Mouse (Mus musculus) left cerebral cortex, postnatal 4 days (tissue): ENCODE measurements around the gene Aloxe3. TPM values are rescaled to one million over a fixed set of nuclear protein-coding genes. Genes with fewer than 3 reads are reported as not detected.
A peak's percentile ranks its signal among the peaks of the same experiment; 100 is the strongest.

Source experiments
- DNase-seq: peaks from one replicate; pipeline ENCODE4 v3.0.0-alpha.2; 2022
- intact Hi-C: fragments of 180-260 bp; cut with DNase I; formaldehyde crosslinking; loops from one replicate; pipeline ENCODE4 v1.15.1; 2025
- total RNA-seq, 2 experiments: library from RNA; stranded (reverse); gene quantifications; 2 replicates each; pipeline ENCODE4 v1.2.3; 2021

The Aloxe3 gene
- total RNA-seq, 2 experiments from 2014 or later: 10.8 to 13.1 TPM

DNA sequence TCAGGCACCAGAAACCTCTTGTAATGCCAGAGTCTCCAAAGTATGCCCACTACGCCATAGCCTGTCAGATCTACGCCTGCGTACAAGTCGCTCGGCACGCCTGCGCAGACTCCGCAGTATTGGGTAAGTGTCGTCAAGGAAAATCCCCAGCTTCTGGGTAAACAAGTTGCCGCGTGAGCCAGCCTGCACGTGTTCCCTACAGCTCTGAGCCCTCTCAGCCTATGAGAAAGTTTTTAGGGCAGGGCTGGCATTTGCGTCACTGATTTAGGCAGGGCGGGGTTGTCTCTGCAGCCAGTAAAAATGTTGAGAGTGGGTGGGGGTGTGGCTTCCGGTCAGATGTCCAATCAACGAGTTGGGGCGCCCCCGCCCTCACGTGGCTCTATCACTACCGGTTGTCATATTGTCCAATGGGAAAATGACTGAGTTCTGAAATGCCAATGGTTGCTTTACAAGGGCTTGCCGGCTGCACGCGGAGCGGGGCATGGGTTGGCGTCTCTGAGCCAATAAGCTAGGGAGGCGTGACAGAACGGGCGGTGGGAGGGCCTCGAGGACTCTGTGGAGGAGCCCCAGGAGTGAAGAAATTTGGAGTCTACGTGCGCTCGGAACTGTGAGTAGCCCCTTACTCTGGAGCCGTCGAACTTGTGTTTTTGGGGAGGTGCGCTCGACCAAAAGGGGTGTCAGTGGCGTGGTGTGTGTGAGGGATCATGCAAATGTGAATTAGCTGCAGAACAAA, 30.8 kb upstream of the Aloxe3 start, which contains the start of gene Per1:
Per1 (plus strand) TSS at position 521 of the 733 bp plus-strand sequence.
- intact Hi-C loops: no loop called here
- DNase-seq: peak; percentile 99

DNA sequence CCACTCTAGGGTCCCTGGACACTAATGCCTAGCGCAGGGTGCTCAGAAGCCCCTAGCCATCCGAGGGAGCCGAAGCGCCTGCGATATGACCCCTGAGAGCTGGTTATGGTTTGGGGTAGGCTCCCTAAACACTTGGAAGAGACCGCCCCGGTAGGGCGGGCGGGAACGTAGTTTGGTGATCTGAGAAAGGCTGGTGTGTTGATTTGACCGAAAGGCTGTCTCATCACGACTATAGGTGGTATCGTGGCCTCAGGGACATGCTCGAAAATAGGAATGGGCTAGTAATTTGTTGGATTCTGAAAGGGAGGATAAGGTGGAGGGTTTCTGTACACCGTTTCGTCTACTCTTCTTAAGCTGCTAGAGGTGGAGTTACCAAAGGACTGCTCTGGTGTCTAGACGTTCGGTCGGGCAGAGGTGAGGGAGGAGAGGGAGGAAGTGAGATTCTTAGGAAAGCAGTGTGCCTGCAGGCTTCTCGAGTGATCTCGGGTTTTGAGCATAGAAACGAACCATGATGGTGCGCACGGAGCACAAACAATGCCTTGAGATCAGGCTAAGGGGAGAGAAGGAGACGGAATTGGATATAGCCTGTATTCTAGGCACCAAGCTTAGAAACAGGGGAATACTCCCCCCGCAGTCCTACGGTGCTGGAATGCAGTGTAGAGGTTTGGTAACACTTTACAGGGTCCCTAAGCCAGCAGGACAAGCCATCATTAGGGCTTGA, 30.0 kb upstream of the Aloxe3 start:
- intact Hi-C loops: no loop called here
- no peak for DNase-seq

DNA sequence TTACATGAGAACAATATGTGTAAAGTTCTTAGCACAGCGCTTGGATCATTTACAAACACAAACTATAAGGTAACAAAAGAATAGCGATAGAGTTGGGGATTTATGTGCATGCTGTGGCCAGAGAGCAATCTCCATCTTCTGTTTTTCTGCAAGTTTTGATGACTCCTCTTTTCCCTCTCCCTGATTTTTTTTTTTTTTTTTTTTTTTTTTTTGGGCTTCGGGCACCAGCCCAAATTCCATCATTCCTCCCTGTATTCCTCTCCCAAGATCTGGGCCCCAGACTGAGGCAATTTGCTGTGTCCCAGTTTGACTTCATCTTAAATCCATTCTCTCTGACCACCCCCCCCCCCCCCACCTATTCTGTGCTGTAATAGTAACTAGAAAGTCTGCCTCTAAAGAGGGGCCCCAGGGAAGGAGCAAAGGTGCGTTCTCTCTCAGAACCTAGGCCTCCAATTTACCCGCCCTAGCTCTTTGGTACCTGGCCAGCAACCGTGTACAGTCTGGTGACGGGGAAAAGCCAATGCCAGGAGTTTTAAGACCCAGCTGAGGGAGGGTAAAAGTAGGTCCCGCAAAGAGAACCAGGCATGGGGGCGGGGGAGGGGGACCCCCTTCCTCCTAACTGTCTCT, 29.2 kb upstream of the Aloxe3 start:
- no peak for DNase-seq
- intact Hi-C loops: no loop called here

DNA sequence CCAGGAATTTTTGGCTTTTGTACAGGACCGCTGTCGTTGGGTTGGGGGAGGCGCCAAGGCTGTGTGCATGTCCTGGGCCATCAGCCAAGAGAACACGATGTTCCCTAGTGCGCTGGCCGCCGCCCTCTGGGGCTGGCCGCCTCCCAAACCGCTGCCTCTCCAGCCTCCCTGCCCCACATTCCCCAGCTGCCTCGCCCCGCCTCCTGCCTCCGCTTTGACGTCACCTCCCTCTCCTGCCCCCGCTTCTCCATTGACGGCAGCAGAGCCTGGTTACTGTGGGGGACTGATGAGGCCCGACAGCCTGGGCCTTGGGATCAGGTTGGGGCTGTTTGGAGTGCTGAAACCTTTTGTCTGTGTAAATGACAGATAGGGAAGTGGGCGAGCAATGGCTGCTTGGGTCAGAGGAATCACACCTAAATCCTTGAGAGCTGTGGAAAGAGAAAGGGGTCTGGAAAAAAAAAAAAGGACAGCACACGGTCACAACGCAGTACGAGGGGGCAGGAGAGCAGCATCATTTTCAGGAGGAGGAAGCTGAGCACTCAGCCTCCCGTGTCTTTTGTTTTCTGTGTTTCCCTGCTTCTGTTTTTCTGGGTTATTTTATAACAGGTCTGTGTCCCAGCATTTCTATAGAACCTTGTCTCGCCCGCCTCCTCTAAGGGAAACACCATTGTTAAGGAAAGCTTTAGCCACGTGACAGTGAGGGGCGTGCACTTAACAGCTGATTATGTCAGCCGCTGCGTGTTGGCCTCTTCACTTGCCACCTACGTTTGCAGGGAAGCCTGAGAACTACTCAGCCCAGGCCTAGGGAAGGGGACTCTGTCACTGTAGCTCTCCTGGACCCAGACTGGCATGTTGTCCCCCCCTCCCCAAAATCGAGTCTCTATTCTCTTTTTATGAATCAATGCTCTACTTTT, 28.5 kb upstream of the Aloxe3 start:
- intact Hi-C loops: no loop called here
- DNase-seq: peak; percentile 93

DNA sequence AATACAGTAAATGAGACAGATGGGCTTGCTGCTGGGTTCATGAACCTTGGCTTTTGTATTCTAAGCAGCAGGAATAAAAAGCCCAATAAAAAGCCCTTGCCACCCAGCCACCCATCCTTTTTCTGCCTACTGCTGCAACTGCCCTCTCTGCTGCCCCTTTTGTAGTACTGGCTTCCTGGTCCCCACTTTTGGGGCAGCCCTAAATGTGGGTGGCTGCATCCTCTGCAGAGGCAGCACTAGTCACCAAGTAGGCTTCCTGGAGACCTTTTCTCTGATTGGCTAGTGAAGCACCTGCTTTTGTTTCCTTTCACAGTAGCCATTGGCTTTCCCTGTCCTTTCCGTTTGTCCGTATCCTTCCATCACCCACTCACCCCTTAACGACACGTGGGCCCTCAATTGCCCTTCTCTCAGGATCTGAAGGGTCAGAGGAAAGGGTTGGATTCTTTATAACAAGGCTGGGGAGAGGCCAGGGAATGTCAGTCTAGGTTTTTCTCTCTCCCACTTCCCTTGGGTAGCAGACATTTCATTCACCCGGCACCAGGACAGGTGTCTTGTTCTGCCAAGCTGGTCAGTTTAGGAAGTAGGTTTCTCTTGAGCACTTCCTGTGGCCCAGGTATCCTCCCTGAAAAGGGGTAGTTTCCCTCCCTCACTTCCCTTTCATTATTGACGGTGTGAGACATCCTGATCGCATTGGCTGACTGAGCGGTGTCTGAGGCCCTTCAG, 27.5 kb upstream of the Aloxe3 start:
- intact Hi-C loops: no loop called here
- DNase-seq: no peak

DNA sequence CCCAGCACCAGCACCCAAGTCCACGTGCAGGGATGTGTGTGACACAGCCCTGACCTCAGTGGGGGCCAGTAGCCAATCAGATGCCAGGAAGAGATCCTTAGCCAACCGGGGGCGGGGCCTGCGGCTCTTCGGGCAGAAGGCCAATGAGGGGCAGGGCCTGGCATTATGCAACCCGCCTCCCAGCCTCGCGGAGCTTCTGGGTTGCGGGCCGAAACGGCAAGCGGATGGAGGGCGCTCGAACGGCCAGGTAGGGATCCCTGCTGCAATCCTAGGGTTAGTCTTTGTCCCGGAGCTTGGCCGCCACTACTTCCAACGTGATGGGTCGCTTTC, 27.0 kb upstream of the Aloxe3 start:
- intact Hi-C loops: no loop called here
- DNase-seq: peak; percentile 96

DNA sequence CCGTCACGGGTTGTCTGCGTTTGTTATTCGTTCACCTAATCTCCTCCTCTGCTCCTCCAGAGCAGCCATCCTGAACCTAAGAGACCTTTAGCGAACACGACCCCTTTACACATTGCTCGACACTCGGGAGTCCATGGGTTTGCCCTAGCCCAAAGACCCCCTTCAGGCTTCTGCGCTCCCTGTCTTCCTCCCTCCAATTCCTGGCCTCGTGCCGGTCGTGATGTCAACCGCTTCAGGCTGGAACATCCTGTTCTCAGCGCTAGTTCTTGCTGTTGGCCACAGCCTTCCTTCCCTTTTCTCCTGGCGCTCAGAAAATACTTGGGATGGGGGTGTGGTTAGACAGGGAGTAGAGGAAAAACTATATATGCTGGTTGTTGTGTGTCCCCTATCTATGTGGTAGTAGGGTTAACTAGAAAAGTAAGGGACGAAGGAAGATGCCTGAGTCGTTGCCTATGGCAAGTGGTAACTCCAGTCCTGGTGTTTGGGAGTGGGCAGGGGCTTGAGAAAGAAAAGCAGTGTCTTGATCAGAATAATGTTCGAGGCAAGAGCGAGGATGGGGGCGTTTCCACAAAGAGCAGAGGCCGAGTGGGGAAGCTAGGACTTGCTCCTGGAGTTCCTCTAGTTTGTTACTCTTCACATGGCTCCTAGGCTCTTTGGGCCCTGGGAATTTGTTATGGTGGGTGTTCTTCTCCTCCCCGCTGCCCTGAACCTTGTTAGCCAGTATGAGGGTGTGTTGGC, 26.4 kb upstream of the Aloxe3 start:
- DNase-seq: peak; percentile 73
- intact Hi-C loops: no loop called here

DNA sequence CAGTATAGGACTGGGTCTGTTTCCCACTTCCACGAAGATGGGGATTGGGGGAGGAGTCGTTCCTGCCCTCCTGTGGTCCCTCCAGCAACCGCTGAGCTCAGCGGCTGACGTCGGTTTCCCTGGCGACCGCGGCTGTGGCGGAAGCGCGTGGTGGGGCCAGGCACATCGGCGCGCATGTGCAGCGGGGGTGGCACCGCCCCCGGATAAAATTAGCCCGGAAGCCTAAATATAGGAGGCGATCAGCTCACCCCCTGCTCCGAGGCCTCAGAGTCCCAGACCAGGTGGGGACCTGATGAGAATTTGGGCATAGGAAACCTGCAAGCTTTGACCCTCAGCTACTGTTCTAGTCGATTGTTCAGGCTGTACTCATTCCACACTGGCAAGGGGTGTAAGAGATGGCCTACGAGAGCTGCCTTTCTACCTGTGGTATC, 25.8 kb upstream of the Aloxe3 start:
- intact Hi-C loops: no loop called here
- DNase-seq: peak; percentile 81

DNA sequence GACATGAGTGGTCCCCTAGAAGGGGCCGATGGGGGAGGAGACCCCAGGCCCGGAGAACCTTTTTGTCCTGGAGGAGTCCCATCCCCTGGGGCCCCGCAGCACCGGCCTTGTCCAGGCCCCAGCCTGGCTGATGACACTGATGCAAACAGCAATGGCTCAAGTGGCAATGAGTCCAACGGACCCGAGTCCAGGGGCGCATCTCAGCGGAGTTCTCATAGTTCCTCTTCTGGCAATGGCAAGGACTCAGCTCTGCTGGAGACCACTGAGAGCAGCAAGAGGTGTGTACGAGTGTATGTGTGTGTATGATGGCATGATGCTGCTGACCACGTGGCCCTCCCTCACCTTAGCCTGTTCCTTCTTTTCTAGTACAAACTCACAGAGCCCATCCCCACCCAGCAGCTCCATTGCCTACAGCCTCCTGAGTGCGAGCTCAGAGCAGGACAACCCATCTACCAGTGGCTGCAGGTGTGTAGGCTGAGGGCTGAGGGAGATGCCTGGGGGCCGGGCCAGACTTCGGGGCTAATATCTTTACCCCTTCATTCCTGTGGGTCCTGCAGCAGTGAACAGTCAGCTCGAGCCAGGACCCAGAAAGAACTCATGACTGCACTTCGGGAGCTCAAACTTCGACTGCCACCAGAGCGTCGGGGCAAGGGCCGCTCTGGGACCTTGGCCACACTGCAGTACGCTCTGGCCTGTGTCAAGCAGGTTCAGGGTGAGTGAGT, 24.9 kb upstream of the Aloxe3 start:
- DNase-seq: no peak
- intact Hi-C loops: no loop called here

DNA sequence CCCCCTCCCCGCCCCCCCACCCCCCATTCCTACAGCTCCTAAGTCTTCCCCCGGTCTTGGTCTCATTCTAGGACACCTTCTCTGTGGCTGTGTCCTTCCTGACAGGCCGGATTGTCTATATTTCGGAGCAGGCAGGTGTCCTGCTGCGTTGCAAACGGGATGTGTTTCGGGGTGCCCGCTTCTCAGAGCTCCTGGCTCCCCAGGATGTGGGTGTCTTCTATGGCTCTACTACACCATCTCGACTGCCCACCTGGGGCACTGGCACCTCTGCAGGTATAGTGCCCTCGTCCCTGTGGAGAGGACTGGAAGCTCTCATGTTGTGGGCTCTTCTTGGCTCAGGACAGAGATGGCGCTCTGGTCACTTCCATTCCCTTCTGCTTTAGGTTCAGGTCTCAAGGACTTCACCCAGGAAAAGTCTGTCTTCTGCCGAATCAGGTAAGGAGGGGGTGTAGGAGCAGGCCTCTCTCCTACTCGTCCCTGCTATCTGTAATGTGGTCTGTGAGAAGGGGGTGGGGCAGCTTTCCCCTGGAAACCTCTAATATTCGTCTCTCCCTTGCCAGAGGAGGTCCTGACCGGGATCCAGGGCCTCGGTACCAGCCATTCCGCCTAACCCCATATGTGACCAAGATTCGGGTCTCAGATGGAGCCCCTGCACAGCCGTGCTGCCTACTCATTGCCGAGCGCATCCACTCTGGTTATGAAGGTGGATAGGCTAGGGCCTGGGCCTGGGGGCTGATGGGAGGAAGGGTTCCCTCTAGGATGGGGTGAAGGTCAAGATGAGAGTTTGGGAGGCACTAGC, 23.9 kb upstream of the Aloxe3 start:
- intact Hi-C loops: no loop called here
- no peak for DNase-seq

DNA sequence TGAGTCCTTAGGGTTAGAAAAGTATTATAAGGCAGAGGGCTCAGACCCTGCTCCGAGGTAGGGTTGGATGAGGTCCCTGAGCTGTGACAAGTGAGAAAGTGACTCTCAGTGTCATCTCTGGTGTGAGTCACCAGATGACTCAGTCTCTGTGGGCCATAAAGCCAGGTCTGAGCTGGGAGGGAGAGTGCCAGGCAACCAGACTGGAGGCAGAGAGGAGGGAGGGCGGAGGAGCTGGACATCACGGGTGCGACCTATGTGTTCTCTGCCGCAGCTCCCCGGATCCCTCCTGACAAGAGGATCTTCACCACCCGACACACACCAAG, 23.3 kb upstream of the Aloxe3 start:
- intact Hi-C loops: no loop called here

DNA sequence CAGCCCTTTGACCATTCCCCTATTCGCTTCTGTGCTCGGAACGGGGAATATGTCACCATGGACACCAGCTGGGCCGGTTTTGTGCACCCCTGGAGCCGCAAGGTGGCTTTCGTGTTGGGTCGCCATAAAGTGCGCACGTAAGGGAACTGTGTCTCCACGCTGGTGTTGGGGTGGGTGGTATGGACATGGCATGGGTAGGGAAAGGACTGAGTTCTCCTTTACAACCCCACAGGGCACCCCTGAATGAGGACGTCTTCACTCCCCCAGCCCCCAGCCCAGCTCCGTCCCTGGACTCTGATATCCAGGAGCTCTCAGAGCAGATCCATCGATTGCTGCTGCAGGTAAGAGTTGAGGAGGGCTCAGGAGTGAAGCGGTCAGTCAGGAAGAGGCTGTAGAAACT, 22.6 kb upstream of the Aloxe3 start:
- DNase-seq: peak; percentile 1
- intact Hi-C loops: no loop called here

More for the DNA sequence above, 23.3 kb upstream of the Aloxe3 start:
- DNase-seq: no peak

DNA sequence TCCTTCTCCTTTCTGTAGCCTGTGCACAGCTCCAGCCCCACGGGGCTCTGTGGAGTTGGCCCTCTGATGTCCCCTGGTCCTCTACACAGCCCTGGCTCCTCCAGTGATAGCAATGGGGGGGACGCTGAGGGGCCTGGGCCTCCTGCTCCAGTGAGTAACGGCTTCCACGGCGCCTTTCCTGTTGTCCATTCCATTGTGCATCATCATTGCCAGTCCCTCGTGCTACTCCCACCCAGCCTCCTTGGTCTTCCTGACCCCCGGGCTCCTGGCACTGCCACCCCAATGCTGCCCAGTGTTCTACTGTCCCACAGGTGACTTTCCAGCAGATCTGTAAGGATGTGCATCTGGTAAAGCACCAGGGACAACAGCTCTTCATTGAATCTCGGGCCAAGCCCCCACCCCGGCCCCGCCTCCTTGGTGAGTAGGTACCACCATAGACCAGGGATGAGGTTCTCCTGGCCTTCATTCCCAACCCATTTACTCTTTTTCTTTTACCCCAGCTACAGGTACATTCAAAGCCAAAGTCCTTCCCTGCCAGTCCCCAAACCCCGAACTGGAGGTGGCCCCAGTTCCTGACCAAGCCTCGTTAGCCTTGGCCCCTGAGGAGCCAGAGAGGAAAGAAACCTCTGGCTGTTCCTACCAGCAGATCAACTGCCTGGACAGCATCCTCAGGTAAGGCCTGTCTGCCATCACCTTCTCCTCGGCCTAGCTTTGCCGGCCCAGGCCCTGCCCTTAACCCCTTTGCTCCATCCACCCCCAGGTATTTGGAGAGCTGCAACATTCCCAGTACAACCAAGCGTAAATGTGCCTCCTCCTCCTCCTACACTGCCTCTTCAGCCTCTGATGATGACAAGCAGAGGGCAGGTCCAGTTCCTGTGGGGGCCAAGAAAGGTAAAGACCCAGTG, 21.9 kb upstream of the Aloxe3 start:
- no peak for DNase-seq
- intact Hi-C loops: no loop called here

DNA sequence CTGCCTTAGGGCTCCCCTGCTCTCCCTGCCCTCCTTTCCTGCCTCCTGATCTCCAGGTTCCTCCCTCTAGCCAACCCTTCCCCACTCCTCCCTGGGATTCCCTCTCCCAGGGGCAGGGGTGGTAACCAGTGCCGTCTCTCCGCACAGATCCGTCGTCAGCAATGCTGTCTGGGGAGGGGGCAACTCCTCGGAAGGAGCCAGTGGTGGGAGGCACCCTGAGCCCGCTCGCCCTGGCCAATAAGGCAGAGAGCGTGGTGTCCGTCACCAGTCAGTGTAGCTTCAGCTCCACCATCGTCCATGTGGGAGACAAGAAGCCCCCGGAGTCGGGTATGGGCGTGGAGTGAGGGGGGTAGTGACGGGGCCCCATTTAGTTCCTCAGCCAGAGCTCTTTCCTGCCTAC, 21.2 kb upstream of the Aloxe3 start:
- DNase-seq: no peak
- intact Hi-C loops: no loop called here

DNA sequence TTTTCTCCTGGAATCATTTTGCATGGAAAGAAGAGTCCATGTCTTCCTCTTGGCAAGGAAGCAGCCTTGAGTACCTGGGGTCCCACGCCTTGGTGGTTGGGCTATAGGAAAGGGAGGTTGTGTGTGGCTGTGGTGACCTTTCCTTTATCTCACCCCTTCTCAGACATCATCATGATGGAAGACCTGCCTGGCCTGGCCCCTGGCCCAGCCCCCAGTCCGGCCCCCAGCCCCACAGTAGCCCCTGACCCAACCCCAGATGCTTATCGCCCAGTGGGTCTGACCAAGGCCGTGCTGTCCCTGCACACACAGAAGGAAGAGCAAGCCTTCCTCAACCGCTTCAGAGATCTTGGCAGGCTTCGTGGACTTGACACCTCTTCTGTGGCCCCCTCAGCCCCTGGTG, 20.5 kb upstream of the Aloxe3 start:
- intact Hi-C loops: no loop called here

DNA sequence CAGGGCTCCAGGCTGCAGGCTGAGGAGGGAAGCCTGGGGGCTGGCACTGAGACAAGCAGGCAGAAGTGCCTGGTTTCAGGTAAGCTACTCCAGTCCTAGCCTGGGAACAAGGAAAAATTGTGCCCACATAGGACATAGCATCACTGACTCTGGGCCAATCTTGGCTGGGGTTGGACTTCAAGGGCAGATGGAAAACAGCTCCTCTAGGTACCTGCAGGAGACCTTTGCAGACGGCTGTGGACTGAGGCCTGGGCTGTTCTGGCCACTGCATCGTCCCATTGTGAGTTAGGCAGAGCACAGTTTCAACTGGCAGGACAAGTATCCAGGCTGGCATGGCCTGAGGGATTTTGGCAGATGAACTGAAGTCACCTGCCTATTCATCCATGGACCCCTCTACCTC, 19.9 kb upstream of the Aloxe3 start:
- DNase-seq: no peak
- intact Hi-C loops: no loop called here

More for the DNA sequence above, 20.5 kb upstream of the Aloxe3 start:
- no peak for DNase-seq

DNA sequence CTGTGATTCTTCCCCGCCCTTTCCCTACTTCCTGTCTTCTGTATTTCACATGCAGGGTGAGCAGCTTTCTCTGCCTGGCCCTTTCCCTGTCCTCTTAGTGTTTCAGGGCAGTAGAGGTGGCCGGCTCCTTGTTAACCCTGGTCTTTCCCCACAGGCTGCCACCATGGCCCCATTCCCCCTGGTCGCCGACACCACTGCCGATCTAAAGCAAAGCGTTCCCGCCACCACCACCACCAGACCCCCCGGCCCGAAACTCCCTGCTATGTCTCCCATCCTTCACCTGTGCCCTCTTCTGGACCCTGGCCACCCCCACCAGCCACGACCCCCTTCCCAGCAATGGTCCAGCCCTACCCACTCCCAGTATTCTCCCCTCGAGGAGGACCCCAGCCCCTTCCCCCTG, 19.4 kb upstream of the Aloxe3 start:
- intact Hi-C loops: no loop called here
- DNase-seq: no peak
